Mouse (Mus musculus) right cerebral cortex, postnatal 4 days (tissue): ENCODE results near the gene Nlrc3.
A peak's percentile ranks its signal among the peaks of the same experiment; 100 is the strongest.

Source experiments
- DNase-seq: peaks from one replicate; pipeline ENCODE4 v3.0.0-alpha.2; 2022

Nlrc3 gene

GRCm38 (mm10) chr16:3928582-3928981 lies 47.9 kb downstream of the Nlrc3 start:
- DNase-seq, result no peak

- DNase-seq, result no peak
Observed at GRCm38 (mm10) chr16:3923966-3924365, 52.5 kb downstream of the Nlrc3 start.

- no peak for DNase-seq
Observed at GRCm38 (mm10) chr16:3923515-3923914, 52.9 kb downstream of the Nlrc3 start.

GRCm38 (mm10) chr16:3920756-3921155 lies 55.7 kb downstream of the Nlrc3 start:
- no peak for DNase-seq

GRCm38 (mm10) chr16:3909118-3909517 lies 67.3 kb downstream of the Nlrc3 start:
- no peak for DNase-seq

GRCm38 (mm10) chr16:3908537-3909111 lies 67.8 kb downstream of the Nlrc3 start, which contains the start of the genes 1700037C18Rik and Cluap1:
Gene 1700037C18Rik, minus strand, starts transcription at chr16:3908689.
Gene Cluap1, plus strand, starts transcription at chr16:3908801.
- peak; percentile 92 for DNase-seq

GRCm38 (mm10) chr16:3907471-3907870 lies 69.0 kb downstream of the Nlrc3 start:
- no peak for DNase-seq

- no peak for DNase-seq
Observed at GRCm38 (mm10) chr16:3896553-3896952, 79.9 kb downstream of the Nlrc3 start.

- no peak for DNase-seq
Observed at GRCm38 (mm10) chr16:3896046-3896445, 80.4 kb downstream of the Nlrc3 start.

GRCm38 (mm10) chr16:3895173-3895792 lies 81.1 kb downstream of the Nlrc3 start:
- DNase-seq, result no peak
